Mouse (Mus musculus) MEL (cell line): Measurements from ENCODE around the gene Ctdsp2.

Experiments
- CHD1 ChIP-seq: IDR thresholded peaks from 2 replicates; pipeline ENCODE4 v1.6.1; 2012; ENCODE audit warnings: low read depth, mild to moderate bottlenecking, inconsistent platforms, low read length, improper control_type of control experiment
- CHD2 ChIP-seq: IDR thresholded peaks from 2 replicates; pipeline ENCODE4 v1.6.1; 2011; ENCODE audit warnings: low read length, improper control_type of control experiment
- CTCF ChIP-seq, 3 experiments: IDR thresholded peaks in 2 of 3; conservative IDR thresholded peaks in 1 of 3; 2 replicates each; pipeline ENCODE4 v1.5.1; 2011 to 2012; ENCODE audit warnings: low read length in 3 of 3, low read depth in 2 of 3, mild to moderate bottlenecking in 2 of 3, improper control_type of control experiment in 1 of 3, inconsistent platforms in 1 of 3, mixed read lengths in 1 of 3, moderate library complexity in 1 of 3; ENCODE audit not compliant: control insufficient read depth in 1 of 3, insufficient read depth in 1 of 3, poor library complexity in 1 of 3, severe bottlenecking in 1 of 3
- EP300 ChIP-seq, 2 experiments: IDR thresholded peaks; 2 replicates each; pipeline ENCODE4 v1.6.1; 2011; ENCODE audit warnings: improper control_type of control experiment in 2 of 2, low read length in 2 of 2, low read depth in 1 of 2, mild to moderate bottlenecking in 1 of 2
- GABPA ChIP-seq: IDR thresholded peaks from 2 replicates; pipeline ENCODE4 v1.6.1; 2012; ENCODE audit warnings: low read depth, mild to moderate bottlenecking, inconsistent platforms, low read length, improper control_type of control experiment, moderate library complexity
- HCFC1 ChIP-seq: IDR thresholded peaks from 2 replicates; pipeline ENCODE4 v1.6.1; 2012; ENCODE audit warnings: low read depth, mild to moderate bottlenecking, inconsistent platforms, low read length, improper control_type of control experiment, moderate library complexity
- MAX ChIP-seq: IDR thresholded peaks from 2 replicates; pipeline ENCODE4 v1.6.1; 2011; ENCODE audit warnings: low read length, improper control_type of control experiment
- MXI1 ChIP-seq: IDR thresholded peaks from 2 replicates; pipeline ENCODE4 v1.6.1; 2011; ENCODE audit warnings: mild to moderate bottlenecking, low read depth, low read length, improper control_type of control experiment
- POLR2AphosphoS2 ChIP-seq: IDR thresholded peaks from 2 replicates; pipeline ENCODE4 v1.6.1; 2011; ENCODE audit warnings: low read length, improper control_type of control experiment
- ZC3H11A ChIP-seq: IDR thresholded peaks from 2 replicates; pipeline ENCODE4 v1.6.1; 2012; ENCODE audit warnings: low read depth, mild to moderate bottlenecking, inconsistent platforms, low read length, improper control_type of control experiment

GRCm38 (mm10) chr10:126972051-126972725, 6.3 kb upstream of the Ctdsp2 start:
- TF ChIP-seq CHD1 = no peak
- TF ChIP-seq EP300 (IDR thresholded peaks at IDR 0.05; ENCODE audit: low read depth in 1 of 2, low read length in 2 of 2) = no peak
- TF ChIP-seq CTCF (IDR thresholded peaks at IDR 0.05 in 2 of 3, conservative IDR thresholded peaks at IDR 0.05 in 1 of 3; ENCODE audit: control insufficient read depth in 1 of 3, insufficient read depth in 1 of 3, low read depth in 2 of 3, low read length in 3 of 3, poor library complexity in 1 of 3, severe bottlenecking in 1 of 3) = no peak
- TF ChIP-seq MAX = no peak
- no peak for TF ChIP-seq POLR2AphosphoS2
- TF ChIP-seq HCFC1 = no peak
- no peak for TF ChIP-seq MXI1
- TF ChIP-seq CHD2 = no peak
- TF ChIP-seq GABPA = no peak
- no peak for TF ChIP-seq ZC3H11A
